Comparison of ENCODE assay signal across 29 mouse cellular contexts in genomic region chr19:27417375-27417774, GRCm38 (mm10).
"Had no signal": no experiment of that assay in that cellular context is flagged by ENCODE, and none has a peak within 500 bp of the region (broad histone marks: within the 10 kb centered on the region; RNA-seq: fewer than 3 reads in every experiment).

No protein-coding gene starts in this region.

- H3K27me3 ChIP-seq: limb, embryonic 12.5 days; limb, embryonic 13.5 days; limb, embryonic 15.5 days; liver, embryonic 12.5 days; liver, embryonic 13.5 days; liver, embryonic 15.5 days; lung, embryonic 15.5 days; megakaryocyte, embryonic 14.5 days; midbrain, embryonic 12.5 days; midbrain, embryonic 13.5 days; midbrain, embryonic 15.5 days had no signal

- ATAC-seq: liver, embryonic 12.5 days; liver, postnatal 0 days; midbrain, embryonic 15.5 days; midbrain, embryonic 16.5 days had no signal

- H3K9ac ChIP-seq: limb, embryonic 12.5 days; limb, embryonic 13.5 days; limb, embryonic 15.5 days; liver, embryonic 12.5 days; liver, embryonic 13.5 days; liver, embryonic 14.5 days; liver, embryonic 15.5 days; liver, postnatal 0 days; lung, embryonic 14.5 days; lung, embryonic 15.5 days; midbrain, embryonic 12.5 days; midbrain, embryonic 13.5 days; midbrain, embryonic 15.5 days had no signal

- H3K9me3 ChIP-seq: limb, embryonic 10.5 days; limb, embryonic 12.5 days; limb, embryonic 13.5 days; limb, embryonic 15.5 days; liver, embryonic 12.5 days; liver, embryonic 13.5 days; liver, embryonic 15.5 days; lung, embryonic 15.5 days; megakaryocyte, embryonic 14.5 days; midbrain, embryonic 10.5 days; midbrain, embryonic 12.5 days; midbrain, embryonic 13.5 days; midbrain, embryonic 15.5 days had no signal

- H3K4me3 ChIP-seq: left cerebral cortex, adult 2 months; limb, embryonic 10.5 days; limb, embryonic 12.5 days; limb, embryonic 13.5 days; limb, embryonic 15.5 days; liver, embryonic 12.5 days; liver, embryonic 13.5 days; liver, embryonic 15.5 days; lung, embryonic 15.5 days; megakaryocyte, embryonic 14.5 days; midbrain, embryonic 10.5 days; midbrain, embryonic 12.5 days; midbrain, embryonic 13.5 days; midbrain, embryonic 15.5 days; myocyte had no signal

- H3K4me2 ChIP-seq: limb, embryonic 12.5 days; limb, embryonic 13.5 days; limb, embryonic 15.5 days; liver, embryonic 11.5 days; liver, embryonic 12.5 days; liver, embryonic 13.5 days; liver, embryonic 15.5 days; lung, embryonic 14.5 days; lung, embryonic 15.5 days; midbrain, embryonic 12.5 days; midbrain, embryonic 13.5 days; midbrain, embryonic 15.5 days had no signal

- H3K4me1 ChIP-seq: limb, embryonic 10.5 days; limb, embryonic 13.5 days; limb, embryonic 15.5 days; liver, embryonic 12.5 days; liver, embryonic 13.5 days; liver, embryonic 15.5 days; lung, embryonic 15.5 days; megakaryocyte, embryonic 14.5 days; midbrain, embryonic 10.5 days; midbrain, embryonic 12.5 days; midbrain, embryonic 13.5 days; midbrain, embryonic 15.5 days had no signal

- H3K27ac ChIP-seq: left cerebral cortex, adult 2 months; limb, embryonic 10.5 days; limb, embryonic 12.5 days; limb, embryonic 13.5 days; limb, embryonic 15.5 days; liver, embryonic 12.5 days; liver, embryonic 13.5 days; liver, embryonic 14.5 days; liver, embryonic 15.5 days; lung, embryonic 15.5 days; macrophage; midbrain, embryonic 10.5 days; midbrain, embryonic 12.5 days; midbrain, embryonic 13.5 days; midbrain, embryonic 15.5 days had no signal

- DNase-seq: left cerebral cortex, postnatal 4 days; liver; liver, embryonic 13.5 days; liver, postnatal 0 days; lung, adult 18-20 months; lung, adult 2 months; lung, embryonic 14.5 days; lung, postnatal 10 days; lung, postnatal 14 days; lung, postnatal 36 days; lung, postnatal 4 days had no signal
